Mouse (Mus musculus): ENCODE results near the gene Nnat. TPM values are rescaled to one million over a fixed set of nuclear protein-coding genes. Genes with fewer than 3 reads are reported as not detected.

Nnat gene
- total RNA-seq, 2 experiments from 2014 or later = 8.9 to 13.2 TPM

GRCm38 (mm10) chr2:157605025-157605675 is 45.3 kb downstream of the Nnat start:
- peak; percentile 86 for DNase-seq

DNA sequence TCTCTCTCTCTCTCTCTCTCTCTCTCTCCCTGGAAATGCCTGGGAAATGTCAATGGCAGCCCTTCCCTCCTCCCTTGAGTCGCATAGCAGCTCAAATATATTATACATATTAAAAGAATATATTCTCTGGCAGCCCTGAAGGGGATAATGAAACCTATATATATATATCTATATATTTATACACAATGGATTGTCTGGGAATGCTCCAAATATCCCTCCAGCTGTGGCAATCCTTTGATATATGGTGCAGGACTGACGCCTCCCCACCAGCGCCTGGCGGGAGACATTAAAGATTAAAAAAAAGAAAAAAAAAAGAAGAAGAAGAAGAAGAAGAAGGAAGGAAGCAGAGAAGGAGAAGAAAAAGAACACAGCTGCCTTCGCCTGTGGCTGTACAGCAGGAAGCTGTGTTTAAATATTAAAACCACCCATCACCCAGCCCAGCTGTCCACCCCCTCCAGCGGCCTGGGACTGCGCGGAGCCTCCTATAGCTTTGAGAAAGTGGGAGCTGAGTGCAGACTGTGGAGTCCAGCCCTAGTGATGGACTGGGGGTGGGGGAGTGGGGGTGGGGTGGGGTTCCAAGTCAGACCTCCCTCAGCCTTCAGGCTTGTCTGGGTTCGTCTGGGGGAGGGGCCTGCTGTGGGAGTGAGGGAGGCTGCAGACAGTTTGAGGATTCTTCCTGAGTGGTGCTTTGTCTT is 47.8 kb downstream of the Nnat start:
- no peak for DNase-seq

- no peak for DNase-seq
Measured at GRCm38 (mm10) chr2:157611735-157612134, 51.9 kb downstream of the Nnat start.

Small RNA genes lying within 50 kb of the gene (microRNA-seq; reads per million reads assigned to microRNA genes)
- gene Gm23134 = 0 to 0.20 reads per million in 2 experiments

Other genes starting within 250 kb of the Nnat start
- not detected for gene Ghrh, start 212.6 kb upstream of the Nnat start, total RNA-seq (2021)
- gene Manbal, start 192.5 kb upstream of the Nnat start, total RNA-seq (2021) = 10 to 100 TPM; 35.8 to 35.9 TPM
- 10 to 100 TPM; 11.8 to 13.7 TPM for gene Src, start 141.6 kb upstream of the Nnat start, total RNA-seq (2021)
- 10 to 100 TPM; 71.5 to 76.9 TPM for gene Blcap, start 11.2 kb downstream of the Nnat start, total RNA-seq (2021)
- 10 to 100 TPM; 16.8 to 18.2 TPM for gene Ctnnbl1, start 177.3 kb downstream of the Nnat start, total RNA-seq (2021)